Mouse (Mus musculus) forebrain, embryonic 14.5 days (tissue): Measurements from ENCODE around the gene Fam172a. TPM values are rescaled to one million over a fixed set of nuclear protein-coding genes. Genes with fewer than 3 reads are reported as not detected.
"Not testable (repeated sequence)": the region's sequence is repeated elsewhere in the genome, so short reads cannot be mapped to it uniquely, and the experiment has no call there.

Source experiments
- ATAC-seq: fragments of 200-750 bp; cut with Nextera tagmentation; 2 replicates; pipeline ENCODE4 v1.8.0; 2017; ENCODE audit warnings: mild to moderate bottlenecking, moderate library complexity
- DNase-seq: peaks from one replicate; pipeline ENCODE4 v3.0.0-alpha.2; 2015; ENCODE audit warnings: low spot score
- H3K27ac ChIP-seq: fragments of 300-500 bp; sonication (generic); 2 replicates; pipeline ENCODE4 v1.5.1; 2014; ENCODE audit warnings: low read depth, mild to moderate bottlenecking, control low read depth, low read length, moderate library complexity
- H3K27me3 ChIP-seq: fragments of 300-500 bp; sonication (generic); replicated peaks from 2 replicates; pipeline ENCODE4 v1.6.1; 2014; ENCODE audit warnings: low read length, control low read depth, mixed read lengths; ENCODE audit not compliant: control insufficient read depth, insufficient read depth
- H3K36me3 ChIP-seq: fragments of 300-500 bp; sonication (generic); 2 replicates; pipeline ENCODE4 v1.6.1; 2014; ENCODE audit warnings: low read length, control low read depth; ENCODE audit not compliant: control insufficient read depth, insufficient read depth
- H3K4me1 ChIP-seq: fragments of 300-500 bp; sonication (generic); 2 replicates; pipeline ENCODE4 v1.6.1; 2014; ENCODE audit warnings: antibody characterized with exemption, low read length, control low read depth; ENCODE audit not compliant: control insufficient read depth, insufficient read depth
- H3K4me2 ChIP-seq: fragments of 300-500 bp; sonication (generic); 2 replicates; pipeline ENCODE4 v1.6.1; 2014; ENCODE audit warnings: mild to moderate bottlenecking, control low read depth, low read length
- H3K4me3 ChIP-seq: fragments of 300-500 bp; sonication (generic); 2 replicates; pipeline ENCODE4 v1.5.1; 2014; ENCODE audit warnings: low read depth, low read length, control low read depth
- H3K9ac ChIP-seq: fragments of 300-500 bp; sonication (generic); 2 replicates; pipeline ENCODE4 v1.6.1; 2014; ENCODE audit warnings: mild to moderate bottlenecking, low read length, control low read depth, moderate library complexity
- H3K9me3 ChIP-seq: fragments of 300-500 bp; sonication (generic); replicated peaks from 2 replicates; pipeline ENCODE4 v1.6.1; 2016; ENCODE audit warnings: low read length, control low read depth, mixed read lengths; ENCODE audit not compliant: control insufficient read depth
- WGBS: fragments of 180-500 bp; shearing (Covaris S2); extraction: QIAGEN DNeasy Blood & Tissue Kit; methylation state at CpG from one replicate; pipeline ENCODE4 v1.1.7; 2014; 5-methylcytosine and 5-hydroxymethylcytosine counted together
- polyA plus RNA-seq: library from polyadenylated mRNA; unstranded; fragments of >200 nt; fragmentation: Nextera tagmentation; extraction: Ambion mirVana; gene quantifications from 2 replicates; pipeline ENCODE4 v1.2.1, GENCODE M21; 2014

Gene Fam172a
- polyA plus RNA-seq, result 49.5 and 54.4 TPM in 2 replicates

DNA sequence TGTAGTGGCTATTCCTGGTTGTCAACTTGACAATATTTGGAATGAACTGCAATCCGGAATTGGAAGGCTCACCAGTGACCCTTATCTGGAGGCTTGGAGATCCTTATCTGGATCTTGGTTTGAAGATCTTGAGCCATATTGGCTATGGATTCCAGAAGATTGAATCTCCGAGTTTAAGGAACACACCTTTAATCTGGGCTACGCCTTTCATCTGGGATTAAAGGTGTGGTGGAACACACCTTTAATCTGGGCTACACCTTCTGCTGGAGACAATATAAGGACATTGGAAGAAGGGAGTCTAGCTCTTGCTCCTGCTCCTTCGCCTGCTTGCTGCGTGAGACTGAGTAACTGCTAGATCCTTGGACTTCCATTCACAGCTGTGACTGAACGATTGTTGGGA lies at the start of gene Fam172a:
TSS of gene Fam172a (plus strand) at position 301 of the 400 bp plus-strand sequence.
- H3K9me3 ChIP-seq, H3K9ac ChIP-seq, H3K4me2 ChIP-seq, H3K27ac ChIP-seq, H3K4me3 ChIP-seq, ATAC-seq, H3K4me1 ChIP-seq, DNase-seq, H3K27me3 ChIP-seq, H3K36me3 ChIP-seq: not testable (repeated sequence)
- WGBS, result no CpG with 5 or more reads among the region's 6 CpGs

- no peaks in the 10 kb centered on the region for H3K27me3 ChIP-seq
- no peak overlapping the region for H3K4me2 ChIP-seq
- no peak overlapping the region for H3K27ac ChIP-seq
- no peak overlapping the region for H3K4me3 ChIP-seq
- H3K9ac ChIP-seq, result no peak overlapping the region
- DNase-seq, result no peak
- no peaks in the 10 kb centered on the region for H3K9me3 ChIP-seq
- no peaks in the 10 kb centered on the region for H3K36me3 ChIP-seq
- 26% methylated on average over 2 of the region's 2 CpGs for WGBS
- ATAC-seq, result no peak
- H3K4me1 ChIP-seq, result no peaks in the 10 kb centered on the region
These were observed 13.2 kb upstream of the Fam172a start for GRCm38 (mm10) chr13:77688651-77689050.

DNA sequence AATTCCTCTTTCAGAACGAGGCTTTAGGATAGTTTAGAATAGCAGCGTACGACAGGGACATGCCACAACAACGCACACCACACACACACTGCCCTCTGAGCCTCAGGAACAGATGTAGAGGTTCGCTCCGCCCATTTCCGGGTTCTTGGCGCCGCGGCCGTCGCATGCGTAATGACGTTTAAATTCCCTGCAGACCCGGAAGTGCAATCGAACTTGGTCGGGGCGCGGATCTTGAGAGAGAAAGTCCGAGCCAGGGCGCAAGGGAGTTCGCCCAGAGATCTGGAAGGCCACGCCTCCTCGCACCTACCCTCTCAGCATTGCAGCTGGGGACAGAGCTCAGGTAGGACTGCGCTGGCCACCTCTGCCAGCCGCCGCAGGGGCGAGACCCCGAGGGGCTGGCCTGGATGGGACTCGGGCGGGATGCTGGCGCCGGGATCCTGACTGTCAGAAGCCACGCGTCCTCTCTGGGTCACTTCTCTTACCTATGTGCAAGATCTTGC lies 6.7 kb downstream of the Fam172a start:
- no peaks in the 10 kb centered on the region for H3K9me3 ChIP-seq
- H3K27me3 ChIP-seq, result no peaks in the 10 kb centered on the region
- H3K36me3 ChIP-seq, result no peaks in the 10 kb centered on the region
- H3K4me2 ChIP-seq, result peak overlapping the region; percentile 82
- H3K27ac ChIP-seq, result no peak overlapping the region
- H3K9ac ChIP-seq, result peak overlapping the region; percentile 86
- peak overlapping the region; percentile 93 for H3K4me3 ChIP-seq
- DNase-seq (peak; percentile 96), ATAC-seq (peak; percentile 99)
- 0 out of 2 replicates have a peak, but pooled peaks cover 6% of the 10 kb centered on the region for H3K4me1 ChIP-seq
- WGBS, result under 1% methylated on average over 34 of the region's 35 CpGs

DNA sequence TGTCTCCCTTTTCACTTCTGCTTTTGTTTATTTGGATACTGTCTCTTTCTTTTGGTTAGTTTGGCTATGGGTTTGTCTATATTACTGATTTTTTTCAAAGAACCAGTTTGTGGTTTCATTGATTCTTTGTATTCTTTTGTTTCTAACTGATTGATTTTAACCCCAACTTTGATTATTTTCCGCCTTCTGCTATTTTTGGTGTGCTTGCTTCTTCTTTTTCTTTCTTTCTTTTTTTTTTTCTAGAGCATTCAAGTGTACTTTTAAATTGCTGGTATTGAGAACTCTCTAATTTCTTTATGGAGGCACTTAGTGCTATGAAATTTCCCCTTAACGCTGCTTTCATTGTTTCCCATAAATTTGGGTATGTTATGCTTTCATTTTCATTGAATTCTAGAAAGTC lies 15.7 kb downstream of the Fam172a start:
- Histone ChIP-seq H3K4me3 (no peak overlapping the region), H3K9me3 (no peaks in the 10 kb centered on the region), H3K36me3 (no peaks in the 10 kb centered on the region), H3K27ac (no peak overlapping the region), H3K9ac (no peak overlapping the region), H3K27me3 (no peaks in the 10 kb centered on the region), H3K4me2 (no peak overlapping the region), H3K4me1 (no peaks in the 10 kb centered on the region)
- ATAC-seq (no peak), DNase-seq (no peak)
- 93% methylated on average over 2 of the region's 2 CpGs for WGBS

- H3K36me3 ChIP-seq, result no peaks in the 10 kb centered on the region
- no peak overlapping the region for H3K9ac ChIP-seq
- no peaks in the 10 kb centered on the region for H3K27me3 ChIP-seq
- H3K4me3 ChIP-seq, result no peak overlapping the region
- H3K4me1 ChIP-seq, result no peaks in the 10 kb centered on the region
- H3K4me2 ChIP-seq, result no peak overlapping the region
- H3K9me3 ChIP-seq, result no peaks in the 10 kb centered on the region
- no peak overlapping the region for H3K27ac ChIP-seq
- DNase-seq, result no peak
- ATAC-seq, result no peak
These were observed 41.0 kb downstream of the Fam172a start for GRCm38 (mm10) chr13:77742822-77743221.

GRCm38 (mm10) chr13:77777606-77778005 lies 75.8 kb downstream of the Fam172a start:
- Histone ChIP-seq H3K4me2 (no peak overlapping the region), H3K27ac (no peak overlapping the region), H3K36me3 (no peaks in the 10 kb centered on the region), H3K9me3 (peaks cover 5% of the 10 kb centered on the region; the same call in 1 of the 2 replicates), H3K9ac (no peak overlapping the region), H3K27me3 (no peaks in the 10 kb centered on the region), H3K4me1 (no peaks in the 10 kb centered on the region), H3K4me3 (no peak overlapping the region)
- ATAC-seq (no peak), DNase-seq (no peak)
- 82% methylated on average over 2 of the region's 2 CpGs for WGBS

- WGBS, result 100% methylated on average over 2 of the region's 2 CpGs
- not testable (repeated sequence) for H3K9me3 ChIP-seq, ATAC-seq
These were observed 105.5 kb downstream of the Fam172a start for GRCm38 (mm10) chr13:77807341-77807740.

DNA sequence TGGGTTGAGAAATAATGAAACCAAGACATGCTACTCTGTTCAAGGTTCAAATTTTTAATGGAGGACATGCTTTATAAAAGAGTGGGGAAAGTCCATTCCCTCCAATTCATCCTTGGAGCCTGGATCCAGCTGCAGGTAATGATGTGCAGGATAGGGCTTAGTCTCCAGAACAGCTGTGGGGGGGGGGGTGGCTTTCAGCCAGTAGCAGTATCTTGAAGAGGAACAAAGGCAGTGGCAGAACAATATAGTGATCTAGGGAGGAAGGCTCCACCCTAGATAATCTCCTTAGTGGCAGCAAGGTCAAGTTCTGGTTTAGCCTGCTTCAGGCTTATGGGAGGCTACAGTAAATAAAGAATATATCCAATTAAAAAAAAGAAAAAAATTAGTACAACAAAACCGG lies 108.6 kb downstream of the Fam172a start:
- no peaks in the 10 kb centered on the region for H3K4me1 ChIP-seq
- 90% methylated on average over 1 of the region's 1 CpGs for WGBS
- no peak overlapping the region for H3K4me3 ChIP-seq
- DNase-seq (no peak), ATAC-seq (no peak)
- H3K27ac ChIP-seq, result no peak overlapping the region
- H3K9me3 ChIP-seq, result no peaks in the 10 kb centered on the region
- H3K36me3 ChIP-seq, result no peaks in the 10 kb centered on the region
- no peak overlapping the region for H3K4me2 ChIP-seq
- H3K9ac ChIP-seq, result no peak overlapping the region
- H3K27me3 ChIP-seq, result no peaks in the 10 kb centered on the region

More at GRCm38 (mm10) chr13:77807341-77807740, 105.5 kb downstream of the Fam172a start:
- not testable (repeated sequence) for H3K9ac ChIP-seq, H3K4me1 ChIP-seq, H3K4me3 ChIP-seq, H3K36me3 ChIP-seq, DNase-seq, H3K27me3 ChIP-seq, H3K4me2 ChIP-seq, H3K27ac ChIP-seq

DNA sequence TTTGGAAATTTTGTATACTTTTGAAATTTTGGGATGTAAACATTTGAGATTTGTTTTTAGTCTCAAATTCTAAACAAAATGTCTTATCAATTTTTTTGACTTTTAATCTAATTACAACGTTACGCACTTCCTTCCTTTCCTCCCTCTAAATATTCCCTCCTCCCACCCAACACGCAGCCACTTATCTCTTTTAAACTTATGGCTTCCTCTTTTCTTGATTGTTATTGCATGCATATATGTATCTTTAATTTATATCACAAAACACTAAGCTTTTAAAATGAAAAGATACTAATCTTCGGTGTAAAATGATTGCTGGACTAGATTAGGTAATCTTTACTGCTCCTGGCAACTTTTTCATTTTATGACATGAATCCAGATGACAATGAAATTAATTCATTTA lies 124.3 kb downstream of the Fam172a start:
- H3K4me1 ChIP-seq, result no peaks in the 10 kb centered on the region
- H3K4me2 ChIP-seq, result no peak overlapping the region
- no peaks in the 10 kb centered on the region for H3K27me3 ChIP-seq
- H3K9me3 ChIP-seq, result no peaks in the 10 kb centered on the region
- no peak for DNase-seq
- H3K9ac ChIP-seq, result no peak overlapping the region
- H3K36me3 ChIP-seq, result no peaks in the 10 kb centered on the region
- no peak for ATAC-seq
- H3K27ac ChIP-seq, result no peak overlapping the region
- no peak overlapping the region for H3K4me3 ChIP-seq
- WGBS, result 92% methylated on average over 4 of the region's 4 CpGs
